Mouse (Mus musculus) spleen, adult 2 months (tissue): ENCODE measurements around the gene Parp2.

Source experiments
- CTCF ChIP-seq: fragments of 200-500 bp; IDR thresholded peaks from 2 replicates; pipeline ENCODE4 v1.5.1; 2011; ENCODE audit warnings: mild to moderate bottlenecking, inconsistent platforms; ENCODE audit not compliant: insufficient read depth, insufficient read length, insufficient replicate concordance; ENCODE audit errors: extremely low read depth
- POLR2A ChIP-seq: fragments of 200-500 bp; IDR thresholded peaks from 2 replicates; pipeline ENCODE4 v1.6.1; 2011; ENCODE audit warnings: low read depth, low read length, inconsistent platforms

DNA sequence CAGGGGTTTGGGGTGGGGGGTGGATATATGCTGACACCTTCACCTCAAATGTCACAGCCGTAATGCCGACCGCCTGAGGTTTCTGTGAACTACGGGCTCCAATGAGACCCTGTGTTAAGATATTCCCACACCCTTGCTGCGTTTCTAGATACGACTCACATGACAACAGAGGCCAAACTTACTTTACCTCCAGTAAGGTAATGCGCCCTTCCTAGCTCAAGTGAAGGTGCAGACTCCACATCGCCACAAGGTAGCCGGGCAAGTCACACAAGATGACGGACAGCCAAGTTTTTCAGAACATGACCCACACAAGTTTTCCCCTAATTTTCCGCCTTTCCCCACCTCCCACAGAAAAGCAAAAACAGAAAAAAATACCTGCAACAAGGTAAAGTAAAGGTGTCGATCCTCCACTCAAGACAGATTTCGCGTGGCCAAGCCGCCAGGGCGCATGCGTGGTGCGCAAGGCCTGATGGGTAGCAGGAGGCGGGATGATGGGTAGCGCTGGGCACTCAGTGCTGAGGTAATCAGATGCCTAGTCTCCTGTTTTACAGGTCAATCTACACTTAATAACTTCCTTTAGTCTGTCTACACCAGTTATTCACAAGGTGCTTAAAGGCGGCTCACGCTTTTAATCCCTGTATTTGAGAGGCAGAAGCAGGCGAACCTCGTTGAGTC is 12.2 kb upstream of the Parp2 start:
- TF ChIP-seq POLR2A, result no peak
- TF ChIP-seq CTCF, result no peak
